Mouse (Mus musculus): ENCODE results near the gene Mcam. TPM values are rescaled to one million over a fixed set of nuclear protein-coding genes. Genes with fewer than 3 reads are reported as not detected.

The Mcam gene
- total and polyA plus RNA-seq, 3 experiments, result 0.15 to 0.88 TPM; not detected in 1

DNA sequence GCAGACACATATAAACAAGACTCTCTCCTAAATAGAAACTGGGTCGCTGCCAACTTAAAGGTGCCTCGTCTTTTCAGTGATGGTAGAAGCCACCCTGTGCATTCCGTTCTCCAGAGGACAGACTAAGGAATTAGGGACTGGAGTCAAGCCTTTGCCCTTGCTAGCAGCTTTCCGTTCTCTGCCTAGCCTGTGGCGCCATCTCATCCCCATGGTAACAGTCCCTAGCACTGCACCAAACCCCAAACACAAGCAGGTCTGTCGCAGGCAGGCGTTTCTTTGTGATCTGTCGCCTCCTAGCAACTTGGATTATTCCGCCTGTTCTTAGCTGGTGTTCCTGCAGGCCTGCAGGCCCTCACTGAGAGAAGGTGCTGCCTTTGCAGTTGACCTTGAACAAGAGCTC, 37.7 kb upstream of the Mcam start:
- no peak for TF ChIP-seq USF1 (IDR thresholded peaks at IDR 0.05; ENCODE audit: low read depth, low read length)
- TF ChIP-seq TCF12 (IDR thresholded peaks at IDR 0.05; ENCODE audit: low read depth, low read length), result no peak
- no peak for TF ChIP-seq MAZ (IDR thresholded peaks at IDR 0.05; ENCODE audit: low read depth, low read length)
- TF ChIP-seq RAD21 (IDR thresholded peaks at IDR 0.05; ENCODE audit: low read depth, low read length), result no peak
- TF ChIP-seq TAL1 (IDR thresholded peaks at IDR 0.05; ENCODE audit: low read length), result no peak
- TF ChIP-seq ZMIZ1 (IDR thresholded peaks at IDR 0.05; ENCODE audit: low read depth, low read length), result no peak
- TF ChIP-seq MYC (IDR thresholded peaks at IDR 0.05; ENCODE audit: low read depth, low read length), result no peak
- no peak for TF ChIP-seq MXI1 (IDR thresholded peaks at IDR 0.05; ENCODE audit: low read depth, low read length)
- no peak for TF ChIP-seq ETS1 (IDR thresholded peaks at IDR 0.05; ENCODE audit: low read depth, low read length)
- no peak for TF ChIP-seq MYB (IDR thresholded peaks at IDR 0.05; ENCODE audit: low read depth, low read length)
- TF ChIP-seq MAX (IDR thresholded peaks at IDR 0.05; ENCODE audit: low read length), result no peak
- TF ChIP-seq ZC3H11A (IDR thresholded peaks at IDR 0.05; ENCODE audit: low read depth, low read length), result no peak
- TF ChIP-seq NRF1 (IDR thresholded peaks at IDR 0.05; ENCODE audit: insufficient read depth, low read depth, low read length, poor library complexity, severe bottlenecking), result no peak
- no peak for TF ChIP-seq GATA1 (IDR thresholded peaks at IDR 0.05; ENCODE audit: low read depth, low read length)
- TF ChIP-seq CHD1 (IDR thresholded peaks at IDR 0.05; ENCODE audit: low read depth, low read length), result no peak
- TF ChIP-seq POLR2A (IDR thresholded peaks at IDR 0.05; ENCODE audit: control insufficient read depth in 1 of 2, insufficient read depth in 1 of 2, low read depth in 1 of 2, low read length in 2 of 2, poor library complexity in 1 of 2), result no peak
- TF ChIP-seq KAT2A (conservative IDR thresholded peaks at IDR 0.05; ENCODE audit: low read depth, low read length), result no peak
- no peaks in the 10 kb centered on the region for H3K79me2 ChIP-seq (ENCODE audit: control insufficient read depth, insufficient read depth, low read length, poor library complexity)
- no peak overlapping the region for H3K9ac ChIP-seq (ENCODE audit: control insufficient read depth, low read depth, low read length, poor library complexity, severe bottlenecking)
- no peaks in the 10 kb centered on the region for H3K27me3 ChIP-seq (ENCODE audit: control insufficient read depth in 1 of 2, insufficient read depth in 2 of 2, low read length in 2 of 2)
- no peak for DNase-seq (ENCODE audit: low read depth, low spot score)
- H3K4me1 ChIP-seq (ENCODE audit: control insufficient read depth in 1 of 2, insufficient read depth in 2 of 2, low read length in 2 of 2), result peaks cover 3 to 10% of the 10 kb centered on the region in 2 experiments
- peaks cover 0 to 10% of the 10 kb centered on the region in 2 experiments; a peak in 2 of 4 replicates for H3K36me3 ChIP-seq (ENCODE audit: control insufficient read depth in 1 of 2, insufficient read depth in 2 of 2, low read length in 2 of 2)
- H3K9me3 ChIP-seq (replicated peaks; ENCODE audit: insufficient read depth, low read length), result no peaks in the 10 kb centered on the region
- no peak overlapping the region for H3K27ac ChIP-seq (ENCODE audit: control insufficient read depth, low read depth, low read length)
- H3K4me3 ChIP-seq (ENCODE audit: control insufficient read depth in 1 of 2, insufficient read depth in 1 of 2, low read depth in 2 of 2, low read length in 2 of 2), result no peak overlapping the region

GRCm38 (mm10) chr9:44101490-44101889, 32.8 kb upstream of the Mcam start, which contains the start of gene Mfrp:
Gene Mfrp (plus strand): TSS chr9:44101729.
- no peak for DNase-seq (ENCODE audit: low read depth, low spot score)
- H3K9ac ChIP-seq (ENCODE audit: control insufficient read depth, low read depth, low read length, poor library complexity, severe bottlenecking), result no peak within 1 kb of the TSS
- no peak within 1 kb of the TSS for H3K4me3 ChIP-seq (ENCODE audit: control insufficient read depth in 1 of 2, insufficient read depth in 1 of 2, low read depth in 2 of 2, low read length in 2 of 2)
- H3K9me3 ChIP-seq (replicated peaks; ENCODE audit: insufficient read depth, low read length), result no peaks in the 10 kb centered on the region
- no peaks in the 10 kb centered on the region for H3K27me3 ChIP-seq (ENCODE audit: control insufficient read depth in 1 of 2, insufficient read depth in 2 of 2, low read length in 2 of 2)
- no peaks in the 10 kb centered on the region for H3K79me2 ChIP-seq (ENCODE audit: control insufficient read depth, insufficient read depth, low read length, poor library complexity)
- TF ChIP-seq MAX (IDR thresholded peaks at IDR 0.05; ENCODE audit: low read length), result no peak
- TF ChIP-seq TCF12 (IDR thresholded peaks at IDR 0.05; ENCODE audit: low read depth, low read length), result no peak
- no peak for TF ChIP-seq ELF1 (IDR thresholded peaks at IDR 0.05; ENCODE audit: low read depth, low read length)
- no peak for TF ChIP-seq MAZ (IDR thresholded peaks at IDR 0.05; ENCODE audit: low read depth, low read length)
- TF ChIP-seq ZKSCAN1 (IDR thresholded peaks at IDR 0.05; ENCODE audit: low read depth, low read length), result no peak
- TF ChIP-seq POLR2AphosphoS5 (IDR thresholded peaks at IDR 0.05; ENCODE audit: borderline replicate concordance, low read depth, low read length), result no peak
- TF ChIP-seq E2F4 (IDR thresholded peaks at IDR 0.05; ENCODE audit: borderline replicate concordance, low read depth, low read length), result no peak
- no peak for TF ChIP-seq CTCF (IDR thresholded peaks at IDR 0.05 in 2 of 3, conservative IDR thresholded peaks at IDR 0.05 in 1 of 3; ENCODE audit: control insufficient read depth in 1 of 3, insufficient read depth in 1 of 3, low read depth in 2 of 3, low read length in 3 of 3, poor library complexity in 1 of 3, severe bottlenecking in 1 of 3)
- TF ChIP-seq RAD21 (IDR thresholded peaks at IDR 0.05; ENCODE audit: low read depth, low read length), result no peak
- no peak for TF ChIP-seq GABPA (IDR thresholded peaks at IDR 0.05; ENCODE audit: low read depth, low read length)
- TF ChIP-seq GATA1 (IDR thresholded peaks at IDR 0.05; ENCODE audit: low read depth, low read length), result no peak
- no peak for TF ChIP-seq MYB (IDR thresholded peaks at IDR 0.05; ENCODE audit: low read depth, low read length)
- TF ChIP-seq TAL1 (IDR thresholded peaks at IDR 0.05; ENCODE audit: low read length), result no peak
- no peak for TF ChIP-seq SIN3A (IDR thresholded peaks at IDR 0.05; ENCODE audit: low read length)
- TF ChIP-seq HCFC1 (IDR thresholded peaks at IDR 0.05; ENCODE audit: low read depth, low read length), result no peak
- no peaks in the 10 kb centered on the region; a peak in 1 of 4 replicates for H3K36me3 ChIP-seq (ENCODE audit: control insufficient read depth in 1 of 2, insufficient read depth in 2 of 2, low read length in 2 of 2)
- no peaks in the 10 kb centered on the region for H3K4me1 ChIP-seq (ENCODE audit: control insufficient read depth in 1 of 2, insufficient read depth in 2 of 2, low read length in 2 of 2)
- no peak within 1 kb of the TSS for H3K27ac ChIP-seq (ENCODE audit: control insufficient read depth, low read depth, low read length)
